Mouse (Mus musculus) lung, postnatal 14 days (tissue): ENCODE results near the gene Mfap3.
A peak's percentile ranks its signal among the peaks of the same experiment; 100 is the strongest.
"Not testable (repeated sequence)": the region's sequence is repeated elsewhere in the genome, so short reads cannot be mapped to it uniquely, and the experiment has no call there.

ENCODE experiments used
- DNase-seq: peaks from one replicate; pipeline ENCODE4 v3.0.0; 2021

Mfap3 gene

GRCm38 (mm10) chr11:57531300-57531950, 13.0 kb downstream of the Mfap3 start:
- DNase-seq, result peak; percentile 28

- no peak for DNase-seq
These were observed 13.8 kb downstream of the Mfap3 start for GRCm38 (mm10) chr11:57532306-57532705.

GRCm38 (mm10) chr11:57535912-57536311, 17.4 kb downstream of the Mfap3 start:
- DNase-seq, result peak; percentile 18

- no peak for DNase-seq
These were observed 21.5 kb downstream of the Mfap3 start for GRCm38 (mm10) chr11:57539841-57540418.

- no peak for DNase-seq
These were observed 22.2 kb downstream of the Mfap3 start for GRCm38 (mm10) chr11:57540681-57541080.

GRCm38 (mm10) chr11:57548618-57549550, 30.4 kb downstream of the Mfap3 start:
- peak; percentile 90 for DNase-seq

- DNase-seq, result no peak
These were observed 31.8 kb downstream of the Mfap3 start for GRCm38 (mm10) chr11:57550230-57550629.

- no peak for DNase-seq
These were observed 32.6 kb downstream of the Mfap3 start for GRCm38 (mm10) chr11:57551016-57551415.

- DNase-seq, result no peak
These were observed 34.7 kb downstream of the Mfap3 start for GRCm38 (mm10) chr11:57553015-57553780.

- DNase-seq, result not testable (repeated sequence)
These were observed 39.5 kb downstream of the Mfap3 start for GRCm38 (mm10) chr11:57557936-57558335.

GRCm38 (mm10) chr11:57564564-57564963, 46.1 kb downstream of the Mfap3 start:
- peak; percentile 19 for DNase-seq

GRCm38 (mm10) chr11:57566091-57567035, 47.9 kb downstream of the Mfap3 start:
- no peak for DNase-seq

GRCm38 (mm10) chr11:57568950-57569490, 50.6 kb downstream of the Mfap3 start:
- no peak for DNase-seq

- DNase-seq, result no peak
These were observed 52.6 kb downstream of the Mfap3 start for GRCm38 (mm10) chr11:57571035-57571434.

- peak; percentile 17 for DNase-seq
These were observed 55.3 kb downstream of the Mfap3 start for GRCm38 (mm10) chr11:57573686-57574274.

GRCm38 (mm10) chr11:57576871-57577515, 58.5 kb downstream of the Mfap3 start:
- no peak for DNase-seq

- no peak for DNase-seq
These were observed 64.6 kb downstream of the Mfap3 start for GRCm38 (mm10) chr11:57582818-57583635.
